Mouse (Mus musculus) heart, adult 2 months (tissue): ENCODE data around the gene Tcf12.

Experiments
- CTCF ChIP-seq: fragments of 200-600 bp; IDR thresholded peaks from 2 replicates; pipeline ENCODE4 v1.8.1; 2022; ENCODE audit warnings: antibody characterized with exemption, mild to moderate bottlenecking, moderate library complexity
- EP300 ChIP-seq: fragments of 200-500 bp; IDR thresholded peaks from 2 replicates; pipeline ENCODE4 v1.6.1; 2011; ENCODE audit warnings: low read depth, low read length, control low read depth; ENCODE audit not compliant: insufficient read depth
- POLR2A ChIP-seq: fragments of 200-500 bp; IDR thresholded peaks from 2 replicates; pipeline ENCODE4 v1.6.1; 2011; ENCODE audit warnings: mild to moderate bottlenecking, low read depth, low read length, control low read depth; ENCODE audit not compliant: insufficient read depth

DNA sequence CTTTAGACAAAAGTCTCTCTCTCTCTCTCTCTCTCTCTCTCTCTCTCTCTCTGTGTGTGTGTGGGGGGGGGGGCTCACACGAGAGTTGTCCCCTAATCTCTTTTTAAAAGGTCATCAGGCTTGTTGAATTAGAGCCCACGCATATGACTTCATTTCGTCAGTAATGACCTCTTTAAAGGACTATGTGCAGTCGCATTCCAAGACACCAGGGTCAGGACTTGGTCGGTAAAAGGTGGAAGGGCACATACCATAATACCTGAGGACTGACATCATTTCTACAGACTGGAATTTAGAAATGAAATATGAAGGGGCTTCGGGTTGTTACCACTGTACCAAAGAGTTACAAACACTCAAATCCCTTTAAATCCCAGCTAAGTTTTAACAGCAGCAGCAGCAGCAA lies 307.6 kb downstream of the Tcf12 start:
- TF ChIP-seq POLR2A, result no peak
- no peak for TF ChIP-seq CTCF
- TF ChIP-seq EP300, result no peak
